Mouse (Mus musculus): ENCODE data around the gene Zar1. TPM values are rescaled to one million over a fixed set of nuclear protein-coding genes. Genes with fewer than 3 reads are reported as not detected.
A peak's percentile ranks its signal among the peaks of the same experiment; 100 is the strongest.
"Not testable (repeated sequence)": the region's sequence is repeated elsewhere in the genome, so short reads cannot be mapped to it uniquely, and the experiment has no call there.

The Zar1 gene
- polyA plus RNA-seq (2015; fragmentation: Nextera tagmentation; extraction: Ambion mirVana): 0.07 TPM in 1 of 2 replicates, not detected in the other

- 8% methylated on average over 21 of the region's 21 CpGs for WGBS (ENCODE audit: insufficient replicate concordance)
- peak within 1 kb of the TSS; percentile 41 for H3K4me3 ChIP-seq (replicated peaks)
- H3K4me1 ChIP-seq (replicated peaks); H3K9me3 ChIP-seq (replicated peaks); DNase-seq; ATAC-seq (ENCODE audit: low read depth); H3K36me3 ChIP-seq; H3K9ac ChIP-seq; H3K27ac ChIP-seq: not testable (repeated sequence)
- peaks cover 44% of the 10 kb centered on the region for H3K27me3 ChIP-seq
- H3K4me2 ChIP-seq: peak within 1 kb of the TSS; percentile 54
These were observed at the start of gene Zar1 for GRCm38 (mm10) chr5:72580970-72581332. Zar1 (minus strand) TSS chr5:72581254.

DNA sequence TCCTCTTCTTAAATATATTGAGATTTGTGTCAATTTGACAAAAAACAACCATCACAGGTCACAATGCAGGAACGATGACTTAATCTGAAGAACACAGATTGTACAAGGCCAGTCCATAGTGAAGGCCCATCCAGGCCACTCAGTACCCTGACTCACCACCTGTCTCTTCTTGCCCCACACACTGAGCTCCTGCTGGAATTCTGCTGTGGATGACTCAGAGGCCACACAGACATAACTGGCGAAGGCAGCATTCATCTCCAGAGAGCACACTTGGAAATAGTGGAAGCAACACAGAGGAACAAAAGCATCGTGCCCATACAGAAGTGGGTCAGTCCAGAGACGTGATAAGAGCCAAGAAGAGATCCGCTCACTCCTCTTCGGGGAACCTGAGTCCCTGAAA is 49.0 kb upstream of the Zar1 start:
- Histone ChIP-seq H3K4me1 (replicated peaks) (no peaks in the 10 kb centered on the region), H3K27me3 (no peaks in the 10 kb centered on the region), H3K9me3 (replicated peaks) (no peaks in the 10 kb centered on the region), H3K36me3 (no peaks in the 10 kb centered on the region), H3K4me2 (no peak overlapping the region), H3K27ac (no peak overlapping the region), H3K4me3 (replicated peaks) (no peak overlapping the region), H3K9ac (no peak overlapping the region)
- 66% methylated on average over 6 of the region's 6 CpGs for WGBS (ENCODE audit: insufficient replicate concordance)
- no peak for DNase-seq
- ATAC-seq (ENCODE audit: low read depth): no peak

DNA sequence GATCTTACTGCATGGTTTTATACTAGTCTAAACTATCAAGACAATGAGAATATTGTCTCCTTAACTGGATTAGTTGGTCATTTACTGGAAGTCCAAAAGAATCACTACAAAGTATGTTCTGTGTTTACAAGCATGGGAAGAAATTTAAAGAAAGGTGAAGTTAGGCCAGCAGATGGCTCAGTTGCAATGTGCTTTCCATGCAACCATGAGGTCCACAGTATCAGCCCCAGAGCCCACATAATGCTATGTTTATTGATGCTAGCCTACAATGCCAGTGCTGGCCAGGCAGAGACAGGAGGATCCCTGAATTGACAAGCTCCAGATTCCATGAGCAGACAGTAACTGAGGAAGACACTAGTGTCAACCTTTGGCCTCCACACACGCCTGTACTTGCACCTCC is 40.0 kb upstream of the Zar1 start:
- Histone ChIP-seq H3K4me3 (replicated peaks) (no peak overlapping the region), H3K4me2 (no peak overlapping the region), H3K36me3 (no peaks in the 10 kb centered on the region), H3K9ac (no peak overlapping the region), H3K27me3 (no peaks in the 10 kb centered on the region), H3K9me3 (replicated peaks) (no peaks in the 10 kb centered on the region), H3K4me1 (replicated peaks) (no peaks in the 10 kb centered on the region), H3K27ac (no peak overlapping the region)
- ATAC-seq (ENCODE audit: low read depth) (no peak), DNase-seq (no peak)
- 52% methylated on average over 1 of the region's 1 CpGs for WGBS (ENCODE audit: insufficient replicate concordance)

DNA sequence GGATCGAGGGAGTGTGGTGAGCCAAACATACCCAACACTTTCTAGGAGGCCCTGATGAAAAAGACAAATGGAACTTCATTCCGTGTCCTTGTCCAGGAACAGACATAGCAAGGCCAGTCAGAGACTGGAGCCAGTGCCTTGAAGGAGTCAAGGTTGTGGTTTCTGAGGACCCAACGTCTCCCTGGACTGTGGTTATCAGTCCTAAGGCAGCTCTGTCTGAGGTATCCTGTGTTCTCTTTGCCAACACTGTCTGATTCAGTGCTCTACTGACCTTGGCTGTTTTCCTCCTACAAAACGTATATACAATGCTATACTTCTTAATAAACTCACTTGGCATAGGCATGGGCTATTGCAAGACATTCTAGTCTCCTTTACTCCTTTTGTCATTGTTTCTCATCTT is 36.4 kb upstream of the Zar1 start:
- no peaks in the 10 kb centered on the region for H3K9me3 ChIP-seq (replicated peaks)
- DNase-seq: no peak
- H3K27ac ChIP-seq: no peak overlapping the region
- ATAC-seq (ENCODE audit: low read depth): no peak
- H3K4me1 ChIP-seq (replicated peaks): no peaks in the 10 kb centered on the region
- H3K36me3 ChIP-seq: no peaks in the 10 kb centered on the region
- H3K4me2 ChIP-seq: no peak overlapping the region
- no peaks in the 10 kb centered on the region for H3K27me3 ChIP-seq
- H3K9ac ChIP-seq: no peak overlapping the region
- WGBS (ENCODE audit: insufficient replicate concordance): 39% methylated on average over 4 of the region's 4 CpGs
- H3K4me3 ChIP-seq (replicated peaks): no peak overlapping the region

DNA sequence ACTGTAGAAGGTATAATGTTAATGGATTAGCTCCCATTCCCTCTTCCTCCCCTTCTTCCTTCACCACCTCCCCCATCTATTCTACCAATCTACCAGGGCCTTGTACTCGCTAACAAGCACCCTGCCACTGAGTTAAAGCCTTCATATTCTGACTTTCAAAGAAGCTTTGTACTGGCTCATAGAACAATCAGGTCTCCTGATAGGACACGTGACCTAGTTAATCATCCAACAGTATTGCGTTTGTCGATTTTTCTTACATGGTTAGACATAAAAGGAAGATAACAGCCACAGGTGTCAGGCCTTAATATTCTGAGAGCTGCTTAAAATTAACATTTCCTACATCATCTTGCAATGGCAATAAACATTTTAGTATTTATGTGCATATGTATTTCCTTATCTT is 22.1 kb upstream of the Zar1 start:
- Histone ChIP-seq H3K4me2 (no peak overlapping the region), H3K27me3 (no peaks in the 10 kb centered on the region), H3K4me3 (replicated peaks) (no peak overlapping the region), H3K9me3 (replicated peaks) (no peaks in the 10 kb centered on the region), H3K27ac (no peak overlapping the region), H3K36me3 (no peaks in the 10 kb centered on the region), H3K4me1 (replicated peaks) (no peaks in the 10 kb centered on the region), H3K9ac (no peak overlapping the region)
- WGBS (ENCODE audit: insufficient replicate concordance): 68% methylated on average over 4 of the region's 4 CpGs
- no peak for DNase-seq
- no peak for ATAC-seq (ENCODE audit: low read depth)

DNA sequence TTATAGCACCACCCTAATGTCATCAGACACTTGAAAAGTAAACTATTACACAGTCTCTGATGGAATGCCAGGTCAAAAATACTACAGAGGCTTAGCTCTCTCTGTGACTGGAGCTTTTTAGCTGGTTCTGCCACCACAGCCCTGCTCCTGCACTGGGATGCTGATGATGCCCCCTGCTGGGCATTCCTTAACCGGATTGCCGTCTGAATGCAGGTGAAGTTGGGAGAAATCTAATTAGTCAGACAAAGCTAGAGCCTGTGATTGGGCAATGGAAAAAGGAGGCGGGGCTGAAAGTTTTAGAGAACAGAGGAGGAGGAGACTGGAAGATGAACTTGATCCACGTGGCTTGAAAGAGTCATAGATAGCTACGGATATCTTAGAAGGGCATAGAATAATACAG is 20.0 kb upstream of the Zar1 start:
- Histone ChIP-seq H3K36me3 (no peaks in the 10 kb centered on the region), H3K4me2 (no peak overlapping the region), H3K4me1 (replicated peaks) (no peaks in the 10 kb centered on the region), H3K27ac (no peak overlapping the region), H3K27me3 (no peaks in the 10 kb centered on the region), H3K9me3 (replicated peaks) (no peaks in the 10 kb centered on the region), H3K9ac (no peak overlapping the region), H3K4me3 (replicated peaks) (no peak overlapping the region)
- no peak for ATAC-seq (ENCODE audit: low read depth)
- 13% methylated on average over 5 of the region's 5 CpGs for WGBS (ENCODE audit: insufficient replicate concordance)
- peak; percentile 8 for DNase-seq

DNA sequence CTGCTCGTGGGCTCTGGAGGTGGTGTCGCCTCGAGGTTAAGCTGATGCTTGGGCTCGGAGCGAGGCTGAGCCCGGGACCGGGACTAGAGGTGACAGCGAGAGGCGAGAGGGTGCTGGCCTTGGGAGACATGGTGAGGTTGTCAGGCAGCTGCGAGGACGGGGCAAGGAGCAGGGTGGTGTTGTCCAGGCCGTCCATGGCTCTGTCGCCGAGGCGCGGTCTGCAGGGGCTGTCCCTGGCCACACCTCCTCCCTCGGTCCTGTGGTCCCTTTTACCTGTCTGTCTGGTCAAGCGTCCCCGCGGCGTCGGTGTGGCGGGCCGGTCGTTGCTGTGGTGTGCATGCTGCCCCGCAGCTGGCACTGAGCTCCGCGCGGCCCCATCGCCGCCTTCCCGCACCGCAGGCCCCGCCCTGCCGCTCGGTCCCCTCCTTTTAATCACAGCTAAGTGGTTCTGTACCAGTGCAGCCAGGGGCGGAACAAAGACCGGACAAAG is 6.2 kb upstream of the Zar1 start, which contains the start of gene Gm5868:
Gene Gm5868 (minus strand): TSS at position 360 of the 490 bp plus-strand sequence.
- Histone ChIP-seq H3K4me2 (peak within 1 kb of the TSS; percentile 57), H3K36me3 (no peaks in the 10 kb centered on the region), H3K9me3 (replicated peaks) (no peaks in the 10 kb centered on the region), H3K27ac (no peak within 1 kb of the TSS), H3K4me1 (replicated peaks) (no peaks in the 10 kb centered on the region), H3K27me3 (peaks cover 30% of the 10 kb centered on the region), H3K9ac (no peak within 1 kb of the TSS), H3K4me3 (replicated peaks) (peak within 1 kb of the TSS; percentile 37)
- 4% methylated on average over 37 of the region's 38 CpGs for WGBS (ENCODE audit: insufficient replicate concordance)
- no peak; the same call in 1 of the 2 replicates for ATAC-seq (ENCODE audit: low read depth)
- no peak for DNase-seq

- not testable (repeated sequence) for H3K9ac ChIP-seq; H3K27ac ChIP-seq; H3K9me3 ChIP-seq (replicated peaks); DNase-seq; ATAC-seq (ENCODE audit: low read depth); H3K4me1 ChIP-seq (replicated peaks); H3K36me3 ChIP-seq
- WGBS (ENCODE audit: insufficient replicate concordance): 33% methylated on average over 25 of the region's 25 CpGs
- Histone ChIP-seq H3K27me3 (peaks cover 33% of the 10 kb centered on the region), H3K4me3 (replicated peaks) (0 out of 2 replicates have a peak overlapping the region, but pooled peaks have one; percentile 37), H3K4me2 (peak overlapping the region; percentile 57)
These were observed 5.7 kb upstream of the Zar1 start for GRCm38 (mm10) chr5:72586667-72587191.

DNA sequence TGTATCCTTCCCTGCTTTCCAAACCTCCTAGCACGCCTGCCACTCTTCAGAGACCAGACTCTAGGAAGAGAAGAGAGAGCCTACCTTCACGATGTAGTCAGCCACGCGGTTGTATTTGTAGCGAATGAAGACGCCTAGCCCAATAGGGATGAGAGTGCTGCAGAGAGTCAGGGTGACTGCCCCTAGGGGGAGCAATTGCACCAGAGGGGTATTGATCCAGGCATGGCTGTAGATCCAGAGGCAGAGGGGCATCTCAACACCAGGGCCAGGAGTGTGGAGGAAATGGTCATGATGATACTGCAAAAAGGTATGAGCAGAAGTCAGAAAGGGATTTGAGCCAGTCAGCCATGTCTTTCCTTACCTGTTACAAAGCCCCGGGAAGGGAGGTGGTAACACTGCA is 5.1 kb upstream of the Zar1 start:
- not testable (repeated sequence) for DNase-seq; H3K4me1 ChIP-seq (replicated peaks); H3K4me3 ChIP-seq (replicated peaks); H3K9ac ChIP-seq; ATAC-seq (ENCODE audit: low read depth); H3K27ac ChIP-seq; H3K4me2 ChIP-seq; H3K36me3 ChIP-seq; H3K9me3 ChIP-seq (replicated peaks)
- peaks cover 39% of the 10 kb centered on the region for H3K27me3 ChIP-seq
- WGBS (ENCODE audit: insufficient replicate concordance): 36% methylated on average over 7 of the region's 7 CpGs

GRCm38 (mm10) chr5:72580088-72580969 is 725 bp downstream of the Zar1 start:
- not testable (repeated sequence) for H3K9me3 ChIP-seq (replicated peaks); DNase-seq; H3K27ac ChIP-seq; H3K4me1 ChIP-seq (replicated peaks); H3K9ac ChIP-seq; ATAC-seq (ENCODE audit: low read depth); H3K36me3 ChIP-seq
- peaks cover 44% of the 10 kb centered on the region for H3K27me3 ChIP-seq
- peak overlapping the region; percentile 41 for H3K4me3 ChIP-seq (replicated peaks)
- WGBS (ENCODE audit: insufficient replicate concordance): 6% methylated on average over 61 of the region's 73 CpGs
- H3K4me2 ChIP-seq: peak overlapping the region; percentile 54

- not testable (repeated sequence) for H3K9me3 ChIP-seq (replicated peaks); ATAC-seq (ENCODE audit: low read depth); H3K4me2 ChIP-seq; H3K4me3 ChIP-seq (replicated peaks); DNase-seq; H3K9ac ChIP-seq; H3K27ac ChIP-seq; H3K4me1 ChIP-seq (replicated peaks); H3K36me3 ChIP-seq
- WGBS (ENCODE audit: insufficient replicate concordance): 58% methylated on average over 10 of the region's 10 CpGs
- peaks cover 44% of the 10 kb centered on the region for H3K27me3 ChIP-seq
These were observed 1.5 kb downstream of the Zar1 start for GRCm38 (mm10) chr5:72579599-72579998.

Data from liver, embryonic 13.5 days (tissue).